Mouse (Mus musculus): ENCODE measurements around the gene Srarp. TPM values are rescaled to one million over a fixed set of nuclear protein-coding genes. Genes with fewer than 3 reads are reported as not detected.

Gene Srarp
- polyA plus RNA-seq, 1 experiment from 2014 or later, result not detected

- peaks cover 51% of the 10 kb centered on the region for H3K36me3 ChIP-seq (ENCODE audit: control insufficient read depth, insufficient read depth, low read length)
- no peaks in the 10 kb centered on the region for H3K9me3 ChIP-seq (ENCODE audit: control insufficient read depth, low read length)
- no peak overlapping the region for H3K4me3 ChIP-seq (ENCODE audit: low read depth, low read length)
- no peak overlapping the region for H3K9ac ChIP-seq (ENCODE audit: low read length)
- H3K27ac ChIP-seq (ENCODE audit: low read depth), result no peak overlapping the region
- DNase-seq (ENCODE audit: low spot score) (no peak), ATAC-seq (replicated peaks; ENCODE audit: low FRiP score, low TSS enrichment, low read depth) (no peak)
- no peaks in the 10 kb centered on the region for H3K27me3 ChIP-seq (replicated peaks; ENCODE audit: control insufficient read depth, insufficient read depth, low read length)
- 91% methylated on average over 12 of the region's 12 CpGs for WGBS
- H3K4me1 ChIP-seq (replicated peaks; ENCODE audit: control insufficient read depth, insufficient read depth, low read length), result peaks cover 10% of the 10 kb centered on the region; the same call in 1 of the 2 replicates
- no peak overlapping the region for H3K4me2 ChIP-seq (ENCODE audit: low read length)
Observed at GRCm38 (mm10) chr4:141461576-141461975, 25.7 kb upstream of the Srarp start.

GRCm38 (mm10) chr4:141461088-141461487 lies 25.2 kb upstream of the Srarp start:
- H3K36me3 ChIP-seq (ENCODE audit: control insufficient read depth, insufficient read depth, low read length), result peaks cover 46% of the 10 kb centered on the region
- WGBS, result 70% methylated on average over 12 of the region's 12 CpGs
- H3K27ac ChIP-seq (ENCODE audit: low read depth), result no peak overlapping the region
- ATAC-seq (replicated peaks; ENCODE audit: low FRiP score, low TSS enrichment, low read depth), result no peak
- H3K4me3 ChIP-seq (ENCODE audit: low read depth, low read length), result no peak overlapping the region
- no peaks in the 10 kb centered on the region for H3K9me3 ChIP-seq (ENCODE audit: control insufficient read depth, low read length)
- H3K27me3 ChIP-seq (replicated peaks; ENCODE audit: control insufficient read depth, insufficient read depth, low read length), result no peaks in the 10 kb centered on the region
- no peak overlapping the region for H3K4me2 ChIP-seq (ENCODE audit: low read length)
- peaks cover 10% of the 10 kb centered on the region; the same call in 1 of the 2 replicates for H3K4me1 ChIP-seq (replicated peaks; ENCODE audit: control insufficient read depth, insufficient read depth, low read length)
- H3K9ac ChIP-seq (ENCODE audit: low read length), result no peak overlapping the region
- no peak for DNase-seq (ENCODE audit: low spot score)

DNA sequence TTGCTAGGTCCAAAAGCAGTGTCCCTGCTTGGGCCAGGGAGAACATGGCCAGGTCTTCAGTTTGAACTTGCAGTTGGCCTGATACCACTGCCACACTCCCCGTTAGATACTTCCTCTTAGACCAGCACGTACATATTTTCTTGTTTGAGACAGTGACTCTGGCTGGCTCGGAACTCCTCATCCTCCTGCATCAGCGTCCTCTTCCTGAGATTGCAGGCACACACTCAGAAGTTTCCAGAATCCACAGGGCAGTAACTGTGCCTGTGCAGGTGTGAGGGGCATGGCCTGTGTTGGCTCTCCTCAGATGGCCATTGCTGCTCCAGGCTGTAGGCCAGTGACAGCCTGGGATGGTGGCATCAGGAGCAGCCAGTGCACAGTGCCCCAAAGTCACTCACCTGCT lies 24.6 kb upstream of the Srarp start:
- H3K4me1 ChIP-seq (replicated peaks; ENCODE audit: control insufficient read depth, insufficient read depth, low read length), result peaks cover 10% of the 10 kb centered on the region; the same call in 1 of the 2 replicates
- H3K36me3 ChIP-seq (ENCODE audit: control insufficient read depth, insufficient read depth, low read length), result peaks cover 41% of the 10 kb centered on the region
- H3K27me3 ChIP-seq (replicated peaks; ENCODE audit: control insufficient read depth, insufficient read depth, low read length), result no peaks in the 10 kb centered on the region
- ATAC-seq (replicated peaks; ENCODE audit: low FRiP score, low TSS enrichment, low read depth) (no peak), DNase-seq (ENCODE audit: low spot score) (no peak)
- no peak overlapping the region for H3K9ac ChIP-seq (ENCODE audit: low read length)
- H3K9me3 ChIP-seq (ENCODE audit: control insufficient read depth, low read length), result no peaks in the 10 kb centered on the region
- 82% methylated on average over 4 of the region's 4 CpGs for WGBS
- H3K4me2 ChIP-seq (ENCODE audit: low read length), result no peak overlapping the region
- H3K4me3 ChIP-seq (ENCODE audit: low read depth, low read length), result no peak overlapping the region
- no peak overlapping the region for H3K27ac ChIP-seq (ENCODE audit: low read depth)

DNA sequence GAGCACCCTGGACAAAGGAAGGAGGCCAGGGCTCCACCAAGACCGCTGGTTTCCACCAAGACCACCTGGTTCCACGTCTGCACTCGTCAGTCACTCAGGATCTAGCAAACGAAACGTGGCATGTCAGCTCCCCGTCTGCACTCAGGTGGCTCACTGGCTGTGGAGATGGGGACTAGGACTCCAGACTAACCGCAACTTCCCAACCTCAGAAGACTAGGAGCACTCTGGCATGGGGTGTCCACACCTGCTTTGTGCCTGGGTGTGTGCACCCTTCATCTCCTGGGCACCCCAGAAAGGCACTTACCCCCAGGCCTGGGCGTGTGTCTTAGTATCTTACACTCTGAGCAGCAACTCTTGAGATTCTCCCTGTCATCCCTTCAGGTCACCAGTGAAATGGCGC lies 23.9 kb upstream of the Srarp start:
- DNase-seq (ENCODE audit: low spot score) (no peak), ATAC-seq (replicated peaks; ENCODE audit: low FRiP score, low TSS enrichment, low read depth) (no peak)
- no peaks in the 10 kb centered on the region for H3K9me3 ChIP-seq (ENCODE audit: control insufficient read depth, low read length)
- no peak overlapping the region for H3K27ac ChIP-seq (ENCODE audit: low read depth)
- peaks cover 10% of the 10 kb centered on the region; the same call in 1 of the 2 replicates for H3K4me1 ChIP-seq (replicated peaks; ENCODE audit: control insufficient read depth, insufficient read depth, low read length)
- WGBS, result 91% methylated on average over 9 of the region's 9 CpGs
- no peaks in the 10 kb centered on the region for H3K27me3 ChIP-seq (replicated peaks; ENCODE audit: control insufficient read depth, insufficient read depth, low read length)
- no peak overlapping the region for H3K4me2 ChIP-seq (ENCODE audit: low read length)
- H3K4me3 ChIP-seq (ENCODE audit: low read depth, low read length), result no peak overlapping the region
- H3K9ac ChIP-seq (ENCODE audit: low read length), result no peak overlapping the region
- peaks cover 34% of the 10 kb centered on the region for H3K36me3 ChIP-seq (ENCODE audit: control insufficient read depth, insufficient read depth, low read length)

GRCm38 (mm10) chr4:141458888-141459287 lies 23.0 kb upstream of the Srarp start:
- ATAC-seq (replicated peaks; ENCODE audit: low FRiP score, low TSS enrichment, low read depth) (no peak), DNase-seq (ENCODE audit: low spot score) (no peak)

DNA sequence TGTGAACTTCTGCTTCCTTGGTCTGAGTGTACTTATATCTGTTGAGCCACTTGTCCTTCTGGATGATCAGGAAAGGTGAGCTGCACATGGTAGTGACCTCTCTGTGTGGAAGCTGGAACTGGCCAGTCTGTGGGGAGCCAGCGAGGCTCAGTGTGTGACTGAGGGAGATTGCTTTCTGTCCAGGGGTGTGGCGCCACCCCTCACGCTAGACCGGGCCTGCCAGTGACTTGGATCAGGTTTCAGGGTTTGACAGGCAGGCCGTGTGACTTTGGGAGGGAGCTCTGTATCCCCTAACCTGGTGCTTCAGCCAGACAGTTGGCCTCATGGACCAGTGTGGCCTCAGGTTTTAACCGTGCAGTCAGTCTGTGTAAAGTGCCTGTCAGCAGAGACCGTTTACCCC lies 22.3 kb upstream of the Srarp start:
- Histone ChIP-seq H3K4me1 (replicated peaks; ENCODE audit: control insufficient read depth, insufficient read depth, low read length) (peaks cover 10% of the 10 kb centered on the region; the same call in 1 of the 2 replicates), H3K4me2 (ENCODE audit: low read length) (no peak overlapping the region)

More at GRCm38 (mm10) chr4:141458888-141459287, 23.0 kb upstream of the Srarp start:
- no peak overlapping the region for H3K9ac ChIP-seq (ENCODE audit: low read length)
- peaks cover 25% of the 10 kb centered on the region for H3K36me3 ChIP-seq (ENCODE audit: control insufficient read depth, insufficient read depth, low read length)
- 57% methylated on average over 3 of the region's 3 CpGs for WGBS
- H3K4me3 ChIP-seq (ENCODE audit: low read depth, low read length), result no peak overlapping the region
- no peaks in the 10 kb centered on the region for H3K27me3 ChIP-seq (replicated peaks; ENCODE audit: control insufficient read depth, insufficient read depth, low read length)
- peaks cover 10% of the 10 kb centered on the region; the same call in 1 of the 2 replicates for H3K4me1 ChIP-seq (replicated peaks; ENCODE audit: control insufficient read depth, insufficient read depth, low read length)
- H3K27ac ChIP-seq (ENCODE audit: low read depth), result no peak overlapping the region
- no peaks in the 10 kb centered on the region for H3K9me3 ChIP-seq (ENCODE audit: control insufficient read depth, low read length)
- no peak overlapping the region for H3K4me2 ChIP-seq (ENCODE audit: low read length)

DNA sequence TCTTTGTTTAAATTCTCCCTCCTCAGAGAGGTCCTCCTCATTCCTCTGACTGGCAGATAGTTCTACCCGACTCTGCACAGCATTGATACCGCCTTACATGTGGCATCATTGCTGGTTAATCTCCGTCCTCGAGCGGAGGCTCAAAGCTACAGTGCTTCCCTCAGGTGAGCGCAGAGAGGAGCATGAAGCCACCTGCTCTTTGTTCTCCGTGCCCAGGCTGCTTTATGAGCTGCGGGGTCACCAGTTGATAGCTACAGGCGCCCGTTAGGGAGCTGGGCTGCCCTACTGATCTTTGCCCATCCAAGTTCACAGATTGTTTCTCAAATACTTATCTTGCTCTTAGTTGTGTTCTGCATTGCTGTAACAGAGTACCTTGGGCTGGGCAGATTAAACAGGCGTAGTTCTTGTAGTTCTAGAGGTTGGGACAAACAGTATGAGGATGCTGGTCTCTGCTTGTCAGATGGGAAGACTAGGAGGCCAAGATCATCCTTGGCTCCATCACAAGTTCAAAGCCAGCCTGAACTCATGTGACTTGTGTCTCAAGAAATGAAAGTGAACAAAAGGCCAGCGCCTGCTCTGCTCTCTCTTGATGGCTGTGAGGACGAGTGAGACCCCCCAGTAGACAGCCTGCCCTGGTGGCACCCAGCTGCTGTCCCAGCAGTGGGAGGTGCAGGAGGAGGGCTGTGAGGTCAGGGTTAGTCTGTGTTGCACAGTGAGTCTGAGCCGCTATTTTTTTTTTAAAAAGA lies 20.5 kb upstream of the Srarp start:
- DNase-seq (ENCODE audit: low spot score), result no peak
- Histone ChIP-seq H3K4me3 (ENCODE audit: low read depth, low read length) (no peak overlapping the region), H3K4me1 (replicated peaks; ENCODE audit: control insufficient read depth, insufficient read depth, low read length) (peaks cover 10% of the 10 kb centered on the region; the same call in 1 of the 2 replicates), H3K9ac (ENCODE audit: low read length) (no peak overlapping the region), H3K36me3 (ENCODE audit: control insufficient read depth, insufficient read depth, low read length) (peaks cover 9% of the 10 kb centered on the region; the same call in 1 of the 2 replicates), H3K27ac (ENCODE audit: low read depth) (no peak overlapping the region), H3K9me3 (ENCODE audit: control insufficient read depth, low read length) (no peaks in the 10 kb centered on the region), H3K27me3 (replicated peaks; ENCODE audit: control insufficient read depth, insufficient read depth, low read length) (no peaks in the 10 kb centered on the region), H3K4me2 (ENCODE audit: low read length) (no peak overlapping the region)
- no peak for ATAC-seq (replicated peaks; ENCODE audit: low FRiP score, low TSS enrichment, low read depth)
- 92% methylated on average over 14 of the region's 14 CpGs for WGBS

More for the DNA sequence above, 22.3 kb upstream of the Srarp start:
- H3K27me3 ChIP-seq (replicated peaks; ENCODE audit: control insufficient read depth, insufficient read depth, low read length), result no peaks in the 10 kb centered on the region
- H3K36me3 ChIP-seq (ENCODE audit: control insufficient read depth, insufficient read depth, low read length), result peaks cover 18% of the 10 kb centered on the region
- H3K27ac ChIP-seq (ENCODE audit: low read depth), result no peak overlapping the region
- H3K9ac ChIP-seq (ENCODE audit: low read length), result no peak overlapping the region
- H3K9me3 ChIP-seq (ENCODE audit: control insufficient read depth, low read length), result no peaks in the 10 kb centered on the region
- 9% methylated on average over 7 of the region's 7 CpGs for WGBS
- DNase-seq (ENCODE audit: low spot score) (no peak), ATAC-seq (replicated peaks; ENCODE audit: low FRiP score, low TSS enrichment, low read depth) (peak; percentile 36; the same call in 1 of the 2 replicates)
- H3K4me3 ChIP-seq (ENCODE audit: low read depth, low read length), result no peak overlapping the region

GRCm38 (mm10) chr4:141455526-141455925 lies 19.6 kb upstream of the Srarp start:
- Histone ChIP-seq H3K27ac (ENCODE audit: low read depth) (no peak overlapping the region), H3K4me2 (ENCODE audit: low read length) (no peak overlapping the region), H3K9ac (ENCODE audit: low read length) (no peak overlapping the region), H3K27me3 (replicated peaks; ENCODE audit: control insufficient read depth, insufficient read depth, low read length) (no peaks in the 10 kb centered on the region), H3K4me3 (ENCODE audit: low read depth, low read length) (no peak overlapping the region), H3K4me1 (replicated peaks; ENCODE audit: control insufficient read depth, insufficient read depth, low read length) (peaks cover 10% of the 10 kb centered on the region; the same call in 1 of the 2 replicates), H3K9me3 (ENCODE audit: control insufficient read depth, low read length) (no peaks in the 10 kb centered on the region), H3K36me3 (ENCODE audit: control insufficient read depth, insufficient read depth, low read length) (peaks cover 9% of the 10 kb centered on the region; the same call in 1 of the 2 replicates)
- ATAC-seq (replicated peaks; ENCODE audit: low FRiP score, low TSS enrichment, low read depth), result no peak
- WGBS, result 81% methylated on average over 4 of the region's 4 CpGs
- DNase-seq (ENCODE audit: low spot score), result no peak
